Mouse (Mus musculus) MEL-GATA-1-ER (cell line): ENCODE data around the gene Ppp1r35.

Experiments used
- DNase-seq: peaks from one replicate; pipeline ENCODE4 v3.0.0-alpha.2; 2012; ENCODE audit warnings: low read depth; ENCODE audit errors: extremely low read depth

The Ppp1r35 gene

DNA sequence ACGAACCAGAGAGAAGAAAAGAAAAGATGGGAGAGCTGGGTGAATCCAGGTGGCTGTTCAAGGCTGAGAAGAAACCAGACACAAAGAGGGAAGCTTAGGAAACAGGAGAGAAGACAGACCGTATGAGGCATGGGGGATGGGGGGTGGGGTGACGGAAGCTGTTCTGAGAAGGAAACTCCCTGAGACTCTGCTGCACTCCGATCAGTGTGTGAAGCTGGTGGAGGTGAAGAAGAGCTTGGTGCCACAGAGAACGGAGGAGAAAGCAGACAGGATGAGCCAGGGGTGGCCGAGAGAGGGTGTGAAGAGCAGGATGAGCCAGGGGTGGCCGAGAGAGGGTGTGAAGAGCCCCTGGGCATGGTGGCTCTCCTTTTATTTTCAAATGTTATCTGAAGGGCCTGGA is 47.8 kb downstream of the Ppp1r35 start:
- no peak for DNase-seq

DNA sequence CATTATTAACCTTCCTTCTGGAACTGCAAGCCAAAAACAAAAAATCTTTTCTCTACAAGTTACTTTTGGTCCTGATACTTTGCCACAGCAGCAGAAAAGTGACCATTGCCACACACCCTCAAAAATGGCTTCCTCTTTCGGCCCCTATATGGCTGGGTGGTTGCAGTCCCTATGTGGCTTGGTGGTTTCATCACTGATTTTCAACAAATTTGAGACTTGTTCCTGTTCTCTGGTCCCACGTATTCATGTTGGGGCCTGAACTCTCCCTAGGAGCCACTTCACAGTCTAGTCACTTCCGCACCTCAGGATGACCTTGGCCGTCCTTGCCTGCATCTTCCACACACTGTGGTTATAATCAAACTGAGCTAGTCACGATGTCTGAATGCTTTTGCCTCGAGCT is 50.0 kb downstream of the Ppp1r35 start:
- no peak for DNase-seq
